Mouse (Mus musculus) neural tube, embryonic 13.5 days (tissue): ENCODE results near the gene Ndufaf2. TPM values are rescaled to one million over a fixed set of nuclear protein-coding genes. Genes with fewer than 3 reads are reported as not detected.

Experiments
- ATAC-seq: fragments of 200-750 bp; cut with Nextera tagmentation; 2 replicates; pipeline ENCODE4 v1.8.0; 2017; ENCODE audit warnings: low read depth, mild to moderate bottlenecking, moderate TSS enrichment, moderate library complexity
- H3K27ac ChIP-seq: fragments of 300-500 bp; sonication (generic); replicated peaks from 2 replicates; pipeline ENCODE4 v1.5.1; 2015; ENCODE audit warnings: moderate library complexity, mild to moderate bottlenecking, inconsistent platforms
- H3K27me3 ChIP-seq: fragments of 300-500 bp; sonication (generic); 2 replicates; pipeline ENCODE4 v1.6.1; 2015; ENCODE audit warnings: mild to moderate bottlenecking, inconsistent platforms
- H3K36me3 ChIP-seq: fragments of 300-500 bp; sonication (generic); 2 replicates; pipeline ENCODE4 v1.6.1; 2015; ENCODE audit warnings: mild to moderate bottlenecking, inconsistent platforms
- H3K4me1 ChIP-seq: fragments of 300-500 bp; sonication (generic); replicated peaks from 2 replicates; pipeline ENCODE4 v1.6.1; 2015; ENCODE audit warnings: inconsistent platforms
- H3K4me2 ChIP-seq: fragments of 300-500 bp; sonication (generic); 2 replicates; pipeline ENCODE4 v1.6.1; 2015; ENCODE audit warnings: inconsistent platforms, mild to moderate bottlenecking, moderate library complexity
- H3K4me3 ChIP-seq: fragments of 300-500 bp; sonication (generic); 2 replicates; pipeline ENCODE4 v1.5.1; 2015; ENCODE audit warnings: mild to moderate bottlenecking, inconsistent platforms
- H3K9ac ChIP-seq: fragments of 300-500 bp; sonication (generic); 2 replicates; pipeline ENCODE4 v1.6.1; 2015; ENCODE audit warnings: moderate library complexity, mild to moderate bottlenecking, inconsistent platforms
- H3K9me3 ChIP-seq: fragments of 300-500 bp; sonication (generic); 2 replicates; pipeline ENCODE4 v1.6.1; 2016; ENCODE audit warnings: inconsistent platforms
- WGBS: fragments of 180-500 bp; shearing (Covaris S2); methylation state at CpG from one replicate; pipeline ENCODE4 v1.1.7; 2015; 5-methylcytosine and 5-hydroxymethylcytosine counted together
- polyA plus RNA-seq: library from polyadenylated mRNA; unstranded; fragments of >200 nt; fragmentation: Nextera tagmentation; extraction: Ambion mirVana; gene quantifications from 2 replicates; pipeline ENCODE4 v1.2.1, GENCODE M21; 2015

The Ndufaf2 gene
- polyA plus RNA-seq, 1 experiment from 2014 or later: 73.8 TPM

DNA sequence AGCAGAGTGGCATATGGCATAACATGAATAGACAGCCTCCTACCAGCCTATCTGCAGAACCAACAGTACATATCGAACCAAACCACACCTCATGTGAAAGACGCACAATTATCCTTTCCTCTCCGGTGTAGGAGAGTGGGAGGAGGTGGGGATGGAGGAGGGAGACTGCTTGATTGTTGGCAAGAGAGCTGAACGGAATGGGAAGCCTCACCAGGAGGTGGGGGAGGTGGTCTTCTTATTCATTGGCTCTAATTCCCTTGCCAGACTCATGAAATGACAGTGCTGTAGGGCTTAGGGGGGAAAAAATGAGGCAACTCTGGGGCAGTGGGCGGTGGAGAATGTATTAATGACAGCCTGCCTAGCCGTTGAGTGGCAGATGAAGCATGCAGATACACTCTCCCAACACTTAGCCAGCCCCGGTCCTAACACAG lies 188.4 kb downstream of the Ndufaf2 start:
- H3K4me2 ChIP-seq: peak overlapping the region; percentile 11; the same call in 1 of the 2 replicates
- H3K36me3 ChIP-seq: no peaks in the 10 kb centered on the region
- H3K9ac ChIP-seq: no peak overlapping the region
- peaks cover 26% of the 10 kb centered on the region for H3K4me1 ChIP-seq
- H3K27me3 ChIP-seq: no peaks in the 10 kb centered on the region
- H3K4me3 ChIP-seq: no peak overlapping the region
- H3K9me3 ChIP-seq: no peaks in the 10 kb centered on the region
- 19% methylated on average over 7 of the region's 7 CpGs for WGBS
- ATAC-seq: peak; percentile 52
- peak overlapping the region; percentile 49; the same call in 1 of the 2 replicates for H3K27ac ChIP-seq

GRCm38 (mm10) chr13:107964616-107965015 lies 193.8 kb downstream of the Ndufaf2 start:
- no peak overlapping the region for H3K4me3 ChIP-seq
- no peaks in the 10 kb centered on the region for H3K27me3 ChIP-seq
- H3K9me3 ChIP-seq: no peaks in the 10 kb centered on the region
- H3K4me2 ChIP-seq: no peak overlapping the region
- no peaks in the 10 kb centered on the region for H3K36me3 ChIP-seq
- 75% methylated on average over 7 of the region's 7 CpGs for WGBS
- no peak for ATAC-seq
- no peak overlapping the region for H3K27ac ChIP-seq
- H3K9ac ChIP-seq: no peak overlapping the region
- peaks cover 23% of the 10 kb centered on the region for H3K4me1 ChIP-seq

- ATAC-seq: no peak
- 42% methylated on average over 11 of the region's 11 CpGs for WGBS
- H3K4me3 ChIP-seq: no peak overlapping the region
Measured at GRCm38 (mm10) chr13:107963471-107963870, 195.0 kb downstream of the Ndufaf2 start.

GRCm38 (mm10) chr13:107962741-107963140 lies 195.7 kb downstream of the Ndufaf2 start:
- 79% methylated on average over 4 of the region's 4 CpGs for WGBS
- no peaks in the 10 kb centered on the region for H3K36me3 ChIP-seq
- H3K4me3 ChIP-seq: no peak overlapping the region
- no peak for ATAC-seq
- H3K9me3 ChIP-seq: no peaks in the 10 kb centered on the region
- H3K27me3 ChIP-seq: no peaks in the 10 kb centered on the region
- H3K9ac ChIP-seq: no peak overlapping the region
- no peak overlapping the region for H3K27ac ChIP-seq
- H3K4me2 ChIP-seq: no peak overlapping the region
- peaks cover 22% of the 10 kb centered on the region for H3K4me1 ChIP-seq

More at GRCm38 (mm10) chr13:107963471-107963870, 195.0 kb downstream of the Ndufaf2 start:
- no peak overlapping the region for H3K9ac ChIP-seq
- no peak overlapping the region for H3K27ac ChIP-seq
- H3K4me1 ChIP-seq: peaks cover 22% of the 10 kb centered on the region
- no peaks in the 10 kb centered on the region for H3K9me3 ChIP-seq
- no peaks in the 10 kb centered on the region for H3K36me3 ChIP-seq
- no peak overlapping the region for H3K4me2 ChIP-seq
- H3K27me3 ChIP-seq: no peaks in the 10 kb centered on the region

DNA sequence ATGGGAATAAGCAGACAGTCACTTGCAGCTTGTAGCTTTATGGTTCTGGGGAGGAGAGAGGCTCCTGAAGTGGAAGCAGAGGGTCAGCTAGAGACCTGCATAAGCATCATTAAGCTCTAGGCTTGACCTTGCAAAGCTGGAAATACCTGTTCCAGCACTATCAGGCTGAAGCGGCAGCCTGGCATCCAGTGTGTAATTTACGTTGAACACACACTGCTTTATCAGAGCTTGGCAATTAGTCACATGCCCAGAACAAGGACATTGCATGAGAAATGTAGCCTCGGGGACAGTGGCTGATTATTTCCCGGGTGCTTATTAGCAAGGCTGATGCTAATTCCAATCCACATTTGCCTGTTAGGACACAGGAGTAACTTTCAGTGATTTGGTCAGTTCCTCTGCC lies 196.5 kb downstream of the Ndufaf2 start:
- WGBS: 24% methylated on average over 4 of the region's 4 CpGs
- Histone ChIP-seq H3K9me3 (no peaks in the 10 kb centered on the region), H3K36me3 (no peaks in the 10 kb centered on the region), H3K27me3 (no peaks in the 10 kb centered on the region), H3K4me3 (no peak overlapping the region), H3K27ac (no peak overlapping the region), H3K4me2 (no peak overlapping the region), H3K9ac (no peak overlapping the region), H3K4me1 (peaks cover 22% of the 10 kb centered on the region)
- 0 out of 2 replicates have a peak, but pooled peaks have one; percentile 36 for ATAC-seq

- no peaks in the 10 kb centered on the region for H3K9me3 ChIP-seq
- H3K4me2 ChIP-seq: no peak overlapping the region
- WGBS: 87% methylated on average over 4 of the region's 4 CpGs
- no peaks in the 10 kb centered on the region for H3K36me3 ChIP-seq
- peaks cover 22% of the 10 kb centered on the region for H3K4me1 ChIP-seq
- H3K27me3 ChIP-seq: no peaks in the 10 kb centered on the region
- no peak overlapping the region for H3K9ac ChIP-seq
- no peak overlapping the region for H3K4me3 ChIP-seq
- no peak overlapping the region for H3K27ac ChIP-seq
- no peak for ATAC-seq
Measured at GRCm38 (mm10) chr13:107961501-107961900, 196.9 kb downstream of the Ndufaf2 start.

DNA sequence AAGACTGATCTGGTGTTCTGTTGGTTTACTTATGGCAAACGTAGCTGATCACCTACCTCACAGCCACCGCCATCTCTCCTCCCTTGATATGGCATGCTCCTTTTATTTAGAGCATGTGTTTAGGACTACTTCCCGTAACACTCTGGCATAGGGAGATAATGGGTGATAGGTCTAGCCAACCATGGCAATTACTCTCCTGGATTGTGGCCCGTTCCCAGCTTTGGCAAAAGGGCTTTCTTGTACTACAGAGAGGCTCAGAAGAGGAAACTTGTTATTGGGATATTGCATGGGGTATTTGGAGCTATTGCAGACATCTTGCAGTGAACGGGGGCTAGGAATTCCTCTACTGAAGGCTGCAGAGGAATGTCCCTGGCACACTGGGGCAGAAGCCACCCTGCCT lies 197.9 kb downstream of the Ndufaf2 start:
- H3K27ac ChIP-seq: no peak overlapping the region
- H3K4me3 ChIP-seq: no peak overlapping the region
- no peak overlapping the region for H3K4me2 ChIP-seq
- H3K9me3 ChIP-seq: no peaks in the 10 kb centered on the region
- H3K9ac ChIP-seq: no peak overlapping the region
- ATAC-seq: no peak
- no peaks in the 10 kb centered on the region for H3K36me3 ChIP-seq
- 86% methylated on average over 5 of the region's 5 CpGs for WGBS
- peaks cover 30% of the 10 kb centered on the region for H3K4me1 ChIP-seq
- H3K27me3 ChIP-seq: no peaks in the 10 kb centered on the region

GRCm38 (mm10) chr13:107959891-107960290 lies 198.5 kb downstream of the Ndufaf2 start:
- Histone ChIP-seq H3K4me3 (no peak overlapping the region), H3K4me2 (no peak overlapping the region), H3K9me3 (no peaks in the 10 kb centered on the region), H3K27me3 (no peaks in the 10 kb centered on the region), H3K27ac (no peak overlapping the region), H3K4me1 (peaks cover 34% of the 10 kb centered on the region), H3K9ac (no peak overlapping the region), H3K36me3 (no peaks in the 10 kb centered on the region)
- ATAC-seq: no peak
- 66% methylated on average over 4 of the region's 4 CpGs for WGBS

GRCm38 (mm10) chr13:107956246-107956645 lies 202.2 kb downstream of the Ndufaf2 start:
- Histone ChIP-seq H3K36me3 (no peaks in the 10 kb centered on the region), H3K27ac (0 out of 2 replicates have a peak overlapping the region, but pooled peaks have one; percentile 42), H3K4me1 (peaks cover 27% of the 10 kb centered on the region), H3K9me3 (no peaks in the 10 kb centered on the region), H3K4me3 (no peak overlapping the region), H3K27me3 (no peaks in the 10 kb centered on the region), H3K4me2 (no peak overlapping the region), H3K9ac (no peak overlapping the region)
- WGBS: 7% methylated on average over 3 of the region's 3 CpGs
- ATAC-seq: no peak

DNA sequence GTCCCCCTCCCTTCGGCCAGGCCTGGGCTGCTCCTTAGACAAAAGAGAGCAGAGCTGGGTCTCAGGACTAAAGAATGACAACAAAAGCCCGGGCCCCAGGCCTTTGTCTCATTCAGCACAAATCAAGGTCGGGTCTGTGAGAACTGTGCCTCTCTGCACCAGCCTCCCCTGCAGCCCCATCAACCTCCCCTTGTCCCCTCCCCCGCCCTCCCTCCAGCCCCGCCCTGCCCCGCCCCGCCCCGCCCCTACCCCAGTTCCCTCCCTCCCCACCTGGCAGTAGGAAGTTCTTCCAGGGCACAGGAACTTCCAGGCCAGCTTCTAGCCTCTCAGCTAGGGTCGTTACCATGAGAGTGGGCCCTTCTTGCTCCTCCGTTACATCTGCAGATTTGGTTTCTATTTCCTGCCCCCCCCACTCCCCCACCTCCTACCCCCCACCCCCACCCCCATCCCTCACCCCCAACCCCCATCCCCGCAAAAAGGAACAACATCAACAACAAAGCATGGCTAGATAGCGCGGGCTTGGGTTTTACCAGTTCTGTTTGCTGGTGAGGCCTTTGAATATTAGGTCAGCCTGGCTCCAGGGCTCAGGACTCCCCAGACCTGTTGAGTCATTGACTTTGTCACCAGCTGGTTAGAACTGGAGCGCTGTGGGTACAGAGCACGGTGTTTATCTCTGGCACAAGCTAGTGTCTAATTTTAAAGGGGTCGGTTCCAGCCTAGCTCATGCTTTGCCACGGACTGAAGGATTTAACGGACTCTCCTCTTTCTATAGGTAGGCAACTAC lies 202.9 kb downstream of the Ndufaf2 start:
- H3K4me3 ChIP-seq: no peak overlapping the region
- peak overlapping the region; percentile 68; the same call in 1 of the 2 replicates for H3K27ac ChIP-seq
- no peaks in the 10 kb centered on the region for H3K36me3 ChIP-seq
- H3K9me3 ChIP-seq: no peaks in the 10 kb centered on the region
- H3K27me3 ChIP-seq: no peaks in the 10 kb centered on the region
- peak; percentile 81 for ATAC-seq
- H3K9ac ChIP-seq: no peak overlapping the region
- peaks cover 27% of the 10 kb centered on the region for H3K4me1 ChIP-seq
- H3K4me2 ChIP-seq: peak overlapping the region; percentile 21; the same call in 1 of the 2 replicates
- WGBS: 7% methylated on average over 18 of the region's 18 CpGs

DNA sequence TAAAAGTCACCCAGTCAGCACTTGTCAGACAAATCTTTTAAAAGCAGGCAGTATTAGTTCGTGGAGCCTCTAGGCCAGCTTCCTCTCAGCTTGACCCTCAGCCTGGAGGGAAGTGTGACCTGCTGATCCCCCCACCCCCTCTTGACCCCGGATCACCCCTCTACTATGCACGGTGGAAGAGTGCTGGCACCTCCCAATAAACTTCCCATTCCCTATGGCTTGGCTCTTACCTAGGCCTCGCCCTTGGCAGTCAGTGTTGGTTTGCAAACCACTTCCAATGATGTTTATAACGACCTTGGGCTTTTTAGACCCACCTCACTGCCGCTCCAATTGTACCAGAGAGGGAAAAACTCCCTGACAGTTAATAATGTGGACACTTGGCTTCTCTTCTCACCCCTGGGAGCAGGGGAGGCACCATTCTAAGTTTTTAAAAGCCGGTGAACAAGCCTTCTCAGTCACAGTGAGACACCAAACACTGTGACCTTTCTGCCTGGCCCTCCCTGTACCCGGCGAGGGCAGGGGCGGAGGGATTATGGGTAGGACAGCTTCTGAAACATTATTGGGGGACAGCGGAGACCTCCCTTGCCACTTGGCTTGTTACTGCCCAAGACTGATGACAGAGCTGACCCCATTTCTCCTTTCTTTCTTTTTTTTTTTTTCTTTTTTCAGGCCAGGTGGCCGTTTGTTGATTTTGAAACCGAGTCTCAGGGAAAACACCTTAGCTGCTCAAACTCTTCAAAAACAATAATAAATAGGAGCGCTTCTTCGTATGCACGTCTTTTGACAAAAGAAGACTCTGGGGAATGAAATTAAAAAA lies 203.8 kb downstream of the Ndufaf2 start:
- Histone ChIP-seq H3K4me3 (no peak overlapping the region), H3K27me3 (no peaks in the 10 kb centered on the region), H3K27ac (peak overlapping the region; percentile 68), H3K9me3 (no peaks in the 10 kb centered on the region), H3K36me3 (no peaks in the 10 kb centered on the region), H3K4me2 (peak overlapping the region; percentile 29; the same call in 1 of the 2 replicates), H3K9ac (peak overlapping the region; percentile 17; the same call in 1 of the 2 replicates), H3K4me1 (peaks cover 27% of the 10 kb centered on the region)
- ATAC-seq: no peak
- WGBS: 9% methylated on average over 16 of the region's 16 CpGs

DNA sequence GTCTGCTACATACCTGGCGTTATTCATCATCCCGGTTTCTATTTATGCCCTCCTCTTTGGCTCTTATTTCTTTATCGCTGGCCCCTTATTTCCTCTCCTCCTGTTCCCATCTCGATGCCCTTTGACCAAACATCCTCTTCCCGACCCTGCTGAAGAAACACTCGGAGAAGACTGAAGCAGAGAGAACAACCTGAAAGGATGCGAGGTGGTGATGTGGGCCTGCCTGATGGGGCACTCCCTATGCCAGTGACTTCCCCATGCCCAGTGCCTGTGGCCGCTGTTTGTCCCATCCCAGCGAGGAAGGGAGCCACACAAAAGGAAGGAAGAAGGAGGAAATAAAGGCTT lies 204.4 kb downstream of the Ndufaf2 start:
- H3K4me2 ChIP-seq: peak overlapping the region; percentile 7; the same call in 1 of the 2 replicates
- peaks cover 27% of the 10 kb centered on the region for H3K4me1 ChIP-seq
- H3K36me3 ChIP-seq: no peaks in the 10 kb centered on the region
- ATAC-seq: no peak
- H3K9me3 ChIP-seq: no peaks in the 10 kb centered on the region
- peak overlapping the region; percentile 68 for H3K27ac ChIP-seq
- H3K9ac ChIP-seq: peak overlapping the region; percentile 13; the same call in 1 of the 2 replicates
- H3K27me3 ChIP-seq: no peaks in the 10 kb centered on the region
- H3K4me3 ChIP-seq: no peak overlapping the region
- 19% methylated on average over 9 of the region's 9 CpGs for WGBS
